Mouse (Mus musculus): ENCODE measurements around the gene Zfp229. TPM values are rescaled to one million over a fixed set of nuclear protein-coding genes. Genes with fewer than 3 reads are reported as not detected.

The Zfp229 gene
- polyA plus RNA-seq (2012; fragmentation: generic; extraction: Trizol) = under 1 TPM; 0.04 to 0.99 TPM

DNA sequence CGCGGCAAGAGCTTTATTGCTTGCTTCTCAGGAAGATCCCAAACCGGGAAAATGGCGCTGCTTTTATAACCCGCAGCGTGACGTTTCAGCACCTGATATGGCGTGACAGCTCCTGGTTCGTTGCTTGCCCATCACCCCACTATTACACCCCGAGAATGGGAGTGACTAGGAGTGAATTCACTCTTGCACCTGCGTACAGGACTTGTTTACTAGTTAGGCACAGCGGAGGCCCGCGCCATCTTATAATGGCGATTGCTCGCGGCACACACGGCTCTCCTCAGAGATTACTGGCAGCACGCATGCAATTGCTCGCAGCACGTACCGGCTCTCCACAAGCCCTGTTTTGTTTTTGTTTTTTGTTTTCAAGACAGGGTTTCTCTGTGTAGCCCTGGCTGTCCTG lies at the start of gene Zfp229:
TSS of gene Zfp229 (plus strand) at position 301 of the 400 bp plus-strand sequence.

DNA sequence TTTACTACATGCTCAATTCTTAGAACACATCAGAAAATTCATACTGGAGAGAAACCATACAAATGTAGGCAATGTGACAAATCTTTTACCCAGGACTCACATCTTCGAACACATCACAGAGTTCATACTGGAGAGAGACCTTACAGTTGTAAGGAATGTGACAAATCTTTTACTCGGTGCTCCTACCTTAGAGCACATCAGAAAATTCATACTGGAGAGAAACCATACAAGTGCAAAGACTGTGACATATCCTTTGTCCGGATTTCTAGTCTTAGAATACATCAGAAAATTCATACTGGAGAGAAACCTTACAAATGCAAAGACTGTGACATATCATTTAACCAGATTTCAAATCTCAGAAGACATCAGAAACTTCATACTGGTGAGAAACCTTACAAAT lies 39.0 kb upstream of the Zfp229 start, which contains the start of gene Gm10226:
TSS of gene Gm10226 (plus strand) at position 301 of the 400 bp plus-strand sequence.

GRCm38 (mm10) chr17:21707343-21707996 lies 23.1 kb upstream of the Zfp229 start, which contains the start of gene Zfp760:
TSS of gene Zfp760 (plus strand) at chr17:21707741.

Other genes starting within 250 kb of the Zfp229 start
- 1 to 10 TPM in 1 of 2 experiments, under 1 TPM in 1; 0.42 to 1.3 TPM for gene Zfp53, start 241.8 kb upstream of the Zfp229 start, polyA plus RNA-seq (2012; fragmentation: generic; extraction: Trizol)
- gene Zfp52, start 195.3 kb upstream of the Zfp229 start, polyA plus RNA-seq (2012; fragmentation: generic; extraction: Trizol) = under 1 TPM; 0.12 to 0.86 TPM
- 1 to 10 TPM in 1 of 2 experiments, under 1 TPM in 1; 0.20 to 1.8 TPM for gene Zfp948, start 163.8 kb upstream of the Zfp229 start, polyA plus RNA-seq (2012; fragmentation: generic; extraction: Trizol)
- gene Zfp983, start 80.2 kb upstream of the Zfp229 start, polyA plus RNA-seq (2012; fragmentation: generic; extraction: Trizol) = under 1 TPM; 0.01 to 0.71 TPM
- 1 to 10 TPM in 1 of 2 experiments, not detected in 1; 1.4 TPM for gene Gm10226, start 38.9 kb upstream of the Zfp229 start, polyA plus RNA-seq (2012; fragmentation: generic; extraction: Trizol)
- under 1 TPM; 0.04 to 0.70 TPM for gene Zfp760, start 23.1 kb upstream of the Zfp229 start, polyA plus RNA-seq (2012; fragmentation: generic; extraction: Trizol)
- under 1 TPM; 0.04 to 0.44 TPM for gene Zfp820, start 115.0 kb downstream of the Zfp229 start, polyA plus RNA-seq (2012; fragmentation: generic; extraction: Trizol)
- gene Zfp995, start 179.1 kb downstream of the Zfp229 start, polyA plus RNA-seq (2012; fragmentation: generic; extraction: Trizol) = 1 to 10 TPM in 1 of 2 experiments, under 1 TPM in 1; 0.09 to 1.8 TPM
- under 1 TPM; 0.06 to 0.98 TPM for gene Zfp942, start 231.7 kb downstream of the Zfp229 start, polyA plus RNA-seq (2012; fragmentation: generic; extraction: Trizol)
- gene Zfp943, start 231.8 kb downstream of the Zfp229 start, polyA plus RNA-seq (2012; fragmentation: generic; extraction: Trizol) = 1 to 10 TPM in 1 of 2 experiments, under 1 TPM in 1; 0.20 to 1.6 TPM